Mouse (Mus musculus): ENCODE data around the gene Grik5. TPM values are rescaled to one million over a fixed set of nuclear protein-coding genes. Genes with fewer than 3 reads are reported as not detected.
A peak's percentile ranks its signal among the peaks of the same experiment; 100 is the strongest.
"Not testable (repeated sequence)": the region's sequence is repeated elsewhere in the genome, so short reads cannot be mapped to it uniquely, and the experiment has no call there.

Grik5 gene
- polyA plus RNA-seq, 1 experiment: 186 TPM

GRCm38 (mm10) chr7:25058394-25058793, 13.8 kb downstream of the Grik5 start:
- no peak for DNase-seq (ENCODE audit: low read depth)
- TF ChIP-seq POLR2A (IDR thresholded peaks at IDR 0.05; ENCODE audit: borderline replicate concordance, extremely low read depth, insufficient read depth, insufficient read length, poor library complexity, severe bottlenecking): no peak
- TF ChIP-seq CTCF (IDR thresholded peaks at IDR 0.05; ENCODE audit: borderline replicate concordance, extremely low read depth, insufficient read depth, insufficient read length): no peak

- no peak for DNase-seq (ENCODE audit: low read depth)
- no peak for TF ChIP-seq POLR2A (IDR thresholded peaks at IDR 0.05; ENCODE audit: borderline replicate concordance, extremely low read depth, insufficient read depth, insufficient read length, poor library complexity, severe bottlenecking)
- TF ChIP-seq CTCF (IDR thresholded peaks at IDR 0.05; ENCODE audit: borderline replicate concordance, extremely low read depth, insufficient read depth, insufficient read length): no peak
Observed at GRCm38 (mm10) chr7:25057888-25058287, 14.3 kb downstream of the Grik5 start.

GRCm38 (mm10) chr7:25056951-25057350, 15.2 kb downstream of the Grik5 start:
- TF ChIP-seq POLR2A (IDR thresholded peaks at IDR 0.05; ENCODE audit: borderline replicate concordance, extremely low read depth, insufficient read depth, insufficient read length, poor library complexity, severe bottlenecking): no peak
- TF ChIP-seq CTCF (IDR thresholded peaks at IDR 0.05; ENCODE audit: borderline replicate concordance, extremely low read depth, insufficient read depth, insufficient read length): no peak
- DNase-seq (ENCODE audit: low read depth): peak; percentile 33

- no peak for DNase-seq (ENCODE audit: low read depth)
- TF ChIP-seq POLR2A (IDR thresholded peaks at IDR 0.05; ENCODE audit: borderline replicate concordance, extremely low read depth, insufficient read depth, insufficient read length, poor library complexity, severe bottlenecking) (no peak), CTCF (IDR thresholded peaks at IDR 0.05; ENCODE audit: borderline replicate concordance, extremely low read depth, insufficient read depth, insufficient read length) (no peak)
Observed at GRCm38 (mm10) chr7:25052587-25052986, 19.6 kb downstream of the Grik5 start.

- DNase-seq (ENCODE audit: low read depth): no peak
- TF ChIP-seq CTCF (IDR thresholded peaks at IDR 0.05; ENCODE audit: borderline replicate concordance, extremely low read depth, insufficient read depth, insufficient read length) (no peak), POLR2A (IDR thresholded peaks at IDR 0.05; ENCODE audit: borderline replicate concordance, extremely low read depth, insufficient read depth, insufficient read length, poor library complexity, severe bottlenecking) (no peak)
Observed at GRCm38 (mm10) chr7:25049295-25049930, 22.7 kb downstream of the Grik5 start.

- TF ChIP-seq POLR2A (IDR thresholded peaks at IDR 0.05; ENCODE audit: borderline replicate concordance, extremely low read depth, insufficient read depth, insufficient read length, poor library complexity, severe bottlenecking) (no peak), CTCF (IDR thresholded peaks at IDR 0.05; ENCODE audit: borderline replicate concordance, extremely low read depth, insufficient read depth, insufficient read length) (no peak)
- DNase-seq (ENCODE audit: low read depth): peak; percentile 25
Observed at GRCm38 (mm10) chr7:25047363-25047762, 24.8 kb downstream of the Grik5 start.

- not testable (repeated sequence) for DNase-seq (ENCODE audit: low read depth)
Observed at GRCm38 (mm10) chr7:25044599-25044998, 27.5 kb downstream of the Grik5 start.

GRCm38 (mm10) chr7:25041921-25042320, 30.2 kb downstream of the Grik5 start:
- no peak for DNase-seq (ENCODE audit: low read depth)
- TF ChIP-seq POLR2A (IDR thresholded peaks at IDR 0.05; ENCODE audit: borderline replicate concordance, extremely low read depth, insufficient read depth, insufficient read length, poor library complexity, severe bottlenecking) (no peak), CTCF (IDR thresholded peaks at IDR 0.05; ENCODE audit: borderline replicate concordance, extremely low read depth, insufficient read depth, insufficient read length) (no peak)

GRCm38 (mm10) chr7:25035916-25036315, 36.2 kb downstream of the Grik5 start:
- peak; percentile 89 for DNase-seq (ENCODE audit: low read depth)
- TF ChIP-seq CTCF (IDR thresholded peaks at IDR 0.05; ENCODE audit: borderline replicate concordance, extremely low read depth, insufficient read depth, insufficient read length) (peak; percentile 93), POLR2A (IDR thresholded peaks at IDR 0.05; ENCODE audit: borderline replicate concordance, extremely low read depth, insufficient read depth, insufficient read length, poor library complexity, severe bottlenecking) (no peak)

GRCm38 (mm10) chr7:25034796-25035195, 37.4 kb downstream of the Grik5 start:
- peak; percentile 13 for DNase-seq (ENCODE audit: low read depth)
- TF ChIP-seq POLR2A (IDR thresholded peaks at IDR 0.05; ENCODE audit: borderline replicate concordance, extremely low read depth, insufficient read depth, insufficient read length, poor library complexity, severe bottlenecking): no peak
- no peak for TF ChIP-seq CTCF (IDR thresholded peaks at IDR 0.05; ENCODE audit: borderline replicate concordance, extremely low read depth, insufficient read depth, insufficient read length)

- DNase-seq (ENCODE audit: low read depth): peak; percentile 23
Observed at GRCm38 (mm10) chr7:25031528-25031927, 40.6 kb downstream of the Grik5 start.

GRCm38 (mm10) chr7:25030032-25030753, 42.0 kb downstream of the Grik5 start:
- no peak for TF ChIP-seq POLR2A (IDR thresholded peaks at IDR 0.05; ENCODE audit: borderline replicate concordance, extremely low read depth, insufficient read depth, insufficient read length, poor library complexity, severe bottlenecking)
- TF ChIP-seq CTCF (IDR thresholded peaks at IDR 0.05; ENCODE audit: borderline replicate concordance, extremely low read depth, insufficient read depth, insufficient read length): peak; percentile 88; the same call in 1 of the 2 replicates
- DNase-seq (ENCODE audit: low read depth): peak; percentile 87

More at GRCm38 (mm10) chr7:25031528-25031927, 40.6 kb downstream of the Grik5 start:
- TF ChIP-seq POLR2A (IDR thresholded peaks at IDR 0.05; ENCODE audit: borderline replicate concordance, extremely low read depth, insufficient read depth, insufficient read length, poor library complexity, severe bottlenecking) (no peak), CTCF (IDR thresholded peaks at IDR 0.05; ENCODE audit: borderline replicate concordance, extremely low read depth, insufficient read depth, insufficient read length) (no peak)

Data from brain, embryonic 14.5 days (tissue).